Mouse (Mus musculus) NIH3T3 (cell line): ENCODE data around the gene 2310079G19Rik.
A peak's percentile ranks its signal among the peaks of the same experiment; 100 is the strongest.

ENCODE experiments used
- DNase-seq: peaks from one replicate; pipeline ENCODE4 v3.0.0-alpha.2; 2012; ENCODE audit warnings: low read depth

Gene 2310079G19Rik

GRCm38 (mm10) chr16:88627566-88627965 is at the start of gene 2310079G19Rik:
TSS of gene 2310079G19Rik (minus strand) at chr16:88627666.
- no peak for DNase-seq

- DNase-seq = no peak
Measured at GRCm38 (mm10) chr16:88671571-88671970, 44.1 kb upstream of the 2310079G19Rik start, which contains the start of gene Krtap27-1. TSS of gene Krtap27-1 (minus strand) at chr16:88671671.

GRCm38 (mm10) chr16:88657426-88657825 is 30.0 kb upstream of the 2310079G19Rik start:
- DNase-seq = no peak

GRCm38 (mm10) chr16:88651952-88652351 is 24.5 kb upstream of the 2310079G19Rik start:
- no peak for DNase-seq

- DNase-seq = no peak
Measured at GRCm38 (mm10) chr16:88651082-88651481, 23.6 kb upstream of the 2310079G19Rik start.

- no peak for DNase-seq
Measured at GRCm38 (mm10) chr16:88647358-88647846, 19.9 kb upstream of the 2310079G19Rik start, which contains the start of gene Krtap26-1. TSS of gene Krtap26-1 (minus strand) at chr16:88647796.

DNA sequence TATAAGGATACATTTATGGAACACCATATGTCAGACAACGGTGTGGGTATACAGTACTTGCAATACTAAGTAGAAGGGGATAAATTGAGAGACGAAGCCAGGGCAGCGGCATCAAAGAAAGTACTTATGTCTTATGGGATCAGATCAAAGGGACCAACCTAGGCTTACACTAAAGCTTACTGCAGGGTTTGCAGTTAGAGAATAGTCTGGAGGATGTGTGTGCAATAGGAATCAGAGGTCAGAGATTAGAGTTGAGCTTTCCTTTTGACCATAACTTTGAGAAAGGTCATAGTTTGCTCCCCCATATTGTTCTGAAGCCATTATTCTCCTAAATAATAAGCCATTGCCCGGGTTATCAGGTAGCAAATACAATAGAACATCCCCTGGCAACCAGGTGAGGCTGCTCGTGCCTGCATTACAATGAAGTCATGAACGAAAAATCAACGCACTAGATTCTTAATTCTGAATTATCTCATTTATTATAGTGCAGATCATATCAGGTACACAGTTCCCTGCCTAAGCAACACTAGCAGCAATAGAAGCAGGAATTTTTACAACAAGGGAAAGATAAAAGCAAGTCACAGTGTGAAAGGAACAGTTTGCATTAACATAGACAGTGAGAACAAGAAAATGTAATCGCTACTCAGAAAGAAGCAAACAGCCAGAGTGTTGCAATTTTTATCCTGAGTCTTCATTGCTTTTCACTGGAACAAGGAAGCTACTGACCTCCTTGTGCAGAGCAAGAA is 19.1 kb upstream of the 2310079G19Rik start:
- no peak for DNase-seq

DNA sequence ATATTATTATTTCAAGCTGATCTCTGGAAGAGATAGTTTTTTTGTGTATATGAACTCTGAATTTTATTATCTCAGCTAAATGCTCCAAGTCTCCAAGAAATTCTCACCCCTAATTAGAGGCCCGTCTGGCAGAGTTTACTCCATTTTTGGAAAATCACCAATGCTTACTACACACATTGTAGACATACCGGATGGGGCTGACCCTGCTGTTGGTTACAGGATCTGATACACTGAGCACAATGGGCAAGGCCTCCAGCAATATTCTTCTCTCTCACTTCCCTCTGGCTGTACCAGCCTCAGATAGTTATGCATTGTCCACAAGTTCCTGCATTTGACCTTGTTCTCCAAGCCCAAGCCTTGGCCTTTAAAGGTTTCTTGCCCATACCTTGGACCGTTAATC is 12.6 kb upstream of the 2310079G19Rik start:
- DNase-seq = no peak

- no peak for DNase-seq
Measured at GRCm38 (mm10) chr16:88635142-88635541, 7.7 kb upstream of the 2310079G19Rik start.

- no peak for DNase-seq
Measured at GRCm38 (mm10) chr16:88631474-88631873, 4.0 kb upstream of the 2310079G19Rik start.

- no peak for DNase-seq
Measured at GRCm38 (mm10) chr16:88612712-88613111, 14.8 kb downstream of the 2310079G19Rik start.

- DNase-seq = no peak
Measured at GRCm38 (mm10) chr16:88611922-88612321, 15.5 kb downstream of the 2310079G19Rik start, which contains the start of gene Krtap24-1. TSS of gene Krtap24-1 (minus strand) at chr16:88612279.

DNA sequence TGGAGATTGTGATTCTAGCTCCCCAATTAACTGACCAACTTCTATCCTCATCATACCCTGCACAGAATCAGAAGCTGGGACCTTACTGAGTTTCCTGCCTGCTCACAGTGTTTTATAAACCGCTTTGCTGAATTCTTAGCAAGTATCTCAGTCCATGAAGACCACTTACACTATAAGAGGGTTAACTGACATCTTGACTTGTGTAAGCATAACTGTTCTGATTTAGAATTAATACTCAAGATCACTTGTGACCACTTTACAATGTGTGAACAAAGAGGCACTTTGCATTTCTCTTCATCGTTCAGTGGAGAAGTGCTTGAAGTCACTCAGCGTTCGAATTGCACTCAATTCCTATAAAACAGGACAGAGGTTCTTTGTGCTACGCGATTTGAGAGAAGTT is 22.9 kb downstream of the 2310079G19Rik start:
- DNase-seq = no peak

GRCm38 (mm10) chr16:88602464-88602863 is 25.0 kb downstream of the 2310079G19Rik start:
- DNase-seq = no peak

DNA sequence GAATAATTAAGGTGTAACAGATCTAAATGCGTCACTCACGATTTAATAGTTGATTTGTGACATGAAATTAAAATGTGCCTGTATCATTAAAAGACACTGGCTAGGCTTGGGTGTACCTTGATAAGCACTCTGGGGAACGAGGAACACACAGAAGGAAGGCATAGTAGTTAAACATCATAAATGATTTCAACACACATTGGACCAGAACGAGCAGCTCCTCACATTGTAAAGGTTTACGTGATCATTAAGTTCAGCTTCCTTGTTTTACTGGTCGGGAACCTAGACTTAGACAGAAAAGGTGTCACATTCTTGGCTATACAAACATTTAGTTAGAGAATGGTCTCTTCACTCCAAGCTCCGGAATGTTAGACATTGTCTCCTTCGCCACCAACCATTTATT is 27.2 kb downstream of the 2310079G19Rik start:
- no peak for DNase-seq

DNA sequence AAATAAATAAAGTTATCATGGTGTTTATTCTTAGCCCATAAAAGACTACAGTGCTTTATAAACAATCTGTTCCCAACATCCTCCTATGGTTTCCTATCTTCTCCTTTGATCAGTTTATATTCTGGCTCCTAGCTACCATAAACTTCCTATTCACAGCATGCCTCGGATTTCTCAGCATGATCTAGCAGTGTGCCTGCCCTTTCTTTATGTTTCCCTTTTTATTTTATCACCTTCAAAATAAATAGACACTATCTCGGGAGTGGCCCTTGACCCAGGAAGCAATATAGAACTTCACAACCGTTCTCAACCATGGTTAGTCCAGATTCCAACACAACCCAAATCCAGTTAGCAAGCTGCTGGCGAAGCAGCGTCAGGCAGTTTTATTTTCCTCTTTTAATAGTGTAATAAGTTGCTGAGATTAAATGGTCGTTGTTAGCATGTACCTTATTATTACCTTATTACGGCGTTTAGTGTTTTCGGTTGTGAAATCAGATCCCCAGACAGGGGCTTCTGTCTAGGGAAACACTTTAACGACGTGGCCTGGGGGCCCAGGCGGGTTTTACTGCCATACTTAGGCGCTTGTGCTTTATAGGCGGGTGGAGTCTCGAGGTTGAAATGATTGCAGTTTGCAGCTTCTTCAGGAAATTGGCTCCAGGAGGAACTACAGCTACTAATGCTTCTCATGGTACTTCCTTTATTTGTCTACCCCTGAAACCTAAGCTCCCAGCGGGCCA is 27.8 kb downstream of the 2310079G19Rik start:
- DNase-seq = no peak

- DNase-seq = peak; percentile 5
Measured at GRCm38 (mm10) chr16:88592758-88593157, 34.7 kb downstream of the 2310079G19Rik start.

- no peak for DNase-seq
Measured at GRCm38 (mm10) chr16:88583338-88583737, 44.1 kb downstream of the 2310079G19Rik start.
